Mouse (Mus musculus) stomach, adult 2 months (tissue): ENCODE measurements around the gene Dnhd1. TPM values are rescaled to one million over a fixed set of nuclear protein-coding genes. Genes with fewer than 3 reads are reported as not detected.

Source experiments
- polyA plus RNA-seq: library from polyadenylated mRNA; depleted of rRNA; stranded (reverse); fragments of >200 nt; gene quantifications from 2 replicates; pipeline ENCODE4 v1.2.3, GENCODE M21; 2012; rRNA removed

Dnhd1 gene
- 0.15 and 0.43 TPM in 2 replicates for polyA plus RNA-seq

DNA sequence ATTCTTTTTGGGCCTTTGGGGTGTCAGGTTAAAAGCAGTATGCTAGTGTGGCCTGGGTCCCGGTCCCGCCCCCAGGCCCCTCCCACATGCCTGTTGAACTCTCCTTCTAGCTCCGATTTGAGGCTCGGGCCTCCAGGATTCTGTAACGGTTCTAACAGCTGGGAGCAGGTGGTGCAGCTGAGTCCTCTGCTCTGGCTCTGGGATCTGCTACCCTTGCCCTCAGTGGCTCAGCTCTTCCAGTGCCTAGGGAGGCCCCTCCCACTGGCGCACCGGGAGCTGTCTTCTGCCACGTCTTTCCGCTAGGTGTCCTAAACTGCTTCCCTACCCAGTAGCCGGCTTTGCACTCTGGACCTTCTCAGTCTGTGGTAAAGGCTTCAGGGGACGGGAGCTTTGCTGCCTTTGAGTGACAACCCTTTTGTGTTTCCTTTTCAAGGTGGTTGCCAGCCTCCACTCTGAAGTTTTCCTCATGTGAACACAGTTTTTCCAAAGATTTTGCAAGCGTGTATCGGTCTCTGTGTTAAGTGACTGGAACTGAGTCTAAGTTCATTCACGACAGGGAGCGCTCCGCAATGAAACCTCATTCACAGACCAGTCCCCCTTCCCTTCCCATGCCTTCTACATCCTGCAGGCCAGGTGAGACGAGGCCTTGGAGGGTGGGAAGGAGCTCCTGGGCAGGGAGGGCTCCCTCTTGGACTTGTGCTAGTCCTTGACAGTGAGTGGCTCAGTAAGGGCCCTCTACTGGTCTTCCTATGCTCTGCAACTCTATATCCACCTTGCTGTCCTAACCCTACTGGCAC lies at the start of gene Dnhd1:
Gene Dnhd1, plus strand, starts transcription at position 189 of the 797 bp plus-strand sequence.

DNA sequence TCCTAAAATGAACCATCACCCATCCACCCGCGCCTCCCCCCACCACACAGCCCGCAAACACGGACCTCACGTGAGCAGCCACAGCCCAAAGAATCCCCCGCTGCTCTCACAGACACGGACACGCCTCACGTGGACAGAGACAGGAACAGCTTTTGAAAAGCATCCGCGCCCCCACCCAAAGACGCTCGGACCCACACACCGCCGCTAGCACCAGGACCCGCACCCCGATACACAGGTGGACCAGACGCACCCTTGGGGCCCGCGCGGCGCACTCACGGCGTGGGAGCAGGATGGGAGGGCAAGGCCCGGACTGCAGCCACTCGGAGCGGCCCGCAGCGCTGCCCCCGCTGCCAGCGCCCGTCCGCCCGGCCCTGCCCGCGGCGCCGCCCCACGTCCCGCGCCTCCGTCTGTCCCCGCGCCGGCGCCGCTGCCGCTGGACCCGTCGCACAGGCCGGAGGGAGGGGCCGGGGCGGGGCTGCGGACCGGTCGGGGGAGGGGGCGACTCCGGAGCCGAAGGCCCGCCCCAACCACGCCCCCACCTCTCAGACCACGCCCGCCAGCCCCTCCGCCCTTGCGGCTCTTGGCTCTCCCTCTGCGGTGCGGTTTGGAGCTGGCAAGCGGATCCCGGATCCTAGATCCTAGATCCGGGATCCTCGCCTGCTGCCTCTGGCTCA lies 17.4 kb upstream of the Dnhd1 start, which contains the start of gene Trim3:
Gene Trim3, minus strand, starts transcription at position 445 of the 674 bp plus-strand sequence.

GRCm38 (mm10) chr7:105639756-105640155 lies 10.9 kb upstream of the Dnhd1 start, which contains the start of gene Timm10b:
Gene Timm10b (plus strand): TSS chr7:105640056.

GRCm38 (mm10) chr7:105640233-105640893 lies 10.3 kb upstream of the Dnhd1 start, which contains the start of the genes Arfip2 and Gm45799:
Gene Arfip2 (minus strand): TSS chr7:105640416.
Gene Gm45799 (plus strand): TSS chr7:105640552.

DNA sequence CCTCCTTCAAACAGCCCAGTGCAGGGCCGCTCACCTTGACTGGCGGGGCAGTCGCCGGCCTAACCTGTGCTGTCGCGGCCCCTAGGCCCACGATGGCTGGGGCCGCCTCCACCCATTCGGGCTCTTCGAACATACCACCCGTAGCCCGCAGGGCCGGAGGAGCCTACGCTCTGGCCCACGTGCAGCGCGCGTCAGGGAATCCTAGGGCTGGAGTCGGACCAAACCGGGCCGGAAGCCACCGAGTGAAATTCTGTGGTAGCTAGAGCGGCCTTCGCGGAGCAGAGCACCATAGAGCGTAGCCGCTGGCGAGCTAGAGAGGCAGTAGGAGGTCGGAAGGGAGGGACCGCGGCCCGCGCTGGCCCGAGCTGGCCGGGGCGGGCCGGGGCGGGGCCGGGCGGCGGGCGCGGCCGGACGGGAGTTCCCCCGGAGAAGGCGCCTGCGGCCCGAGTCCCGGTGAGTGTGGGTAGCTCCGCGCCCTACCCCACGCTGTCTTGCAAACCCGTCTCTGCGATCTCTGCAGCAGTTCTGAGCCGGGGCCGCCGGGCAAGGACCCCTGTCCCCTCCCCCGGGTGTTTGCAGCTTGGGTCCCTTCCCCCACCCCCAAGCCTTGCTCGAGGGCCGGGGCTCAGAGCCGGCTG lies 85.8 kb downstream of the Dnhd1 start, which contains the start of gene Ilk:
Gene Ilk, plus strand, starts transcription at position 329 of the 638 bp plus-strand sequence.

DNA sequence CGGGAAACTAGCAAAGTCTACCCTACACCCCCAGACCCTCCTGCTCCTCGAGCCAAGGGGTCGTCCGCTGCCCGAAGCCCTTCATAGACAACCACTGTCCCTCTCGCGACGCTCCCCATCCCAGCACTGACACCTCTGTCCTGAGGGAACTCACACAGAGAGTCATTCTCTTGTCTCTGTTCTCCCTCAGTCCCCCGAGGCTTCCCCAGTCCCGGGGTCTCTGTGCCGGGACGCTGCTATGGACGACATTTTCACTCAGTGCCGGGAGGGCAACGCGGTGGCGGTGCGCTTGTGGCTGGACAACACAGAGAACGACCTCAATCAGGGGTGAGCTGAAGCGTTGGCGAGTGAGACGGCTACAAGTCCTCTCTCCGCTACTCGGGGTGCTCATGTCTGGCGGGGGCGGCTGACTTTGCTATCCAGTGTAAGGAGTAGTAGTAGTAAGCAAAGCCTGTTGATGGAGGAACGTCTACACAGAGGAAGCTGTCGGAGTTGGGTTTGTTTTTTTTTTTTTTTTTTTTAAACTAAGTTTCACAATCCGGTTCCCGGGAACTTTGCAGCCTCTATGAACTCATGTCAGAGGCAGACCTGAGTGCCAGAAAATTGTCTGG lies 86.4 kb downstream of the Dnhd1 start, which contains the start of gene Rrp8:
Gene Rrp8, minus strand, starts transcription at position 475 of the 611 bp plus-strand sequence.

GRCm38 (mm10) chr7:105743926-105744590 lies 93.4 kb downstream of the Dnhd1 start, which contains the start of gene Taf10:
Gene Taf10 (minus strand): TSS chr7:105744361.

DNA sequence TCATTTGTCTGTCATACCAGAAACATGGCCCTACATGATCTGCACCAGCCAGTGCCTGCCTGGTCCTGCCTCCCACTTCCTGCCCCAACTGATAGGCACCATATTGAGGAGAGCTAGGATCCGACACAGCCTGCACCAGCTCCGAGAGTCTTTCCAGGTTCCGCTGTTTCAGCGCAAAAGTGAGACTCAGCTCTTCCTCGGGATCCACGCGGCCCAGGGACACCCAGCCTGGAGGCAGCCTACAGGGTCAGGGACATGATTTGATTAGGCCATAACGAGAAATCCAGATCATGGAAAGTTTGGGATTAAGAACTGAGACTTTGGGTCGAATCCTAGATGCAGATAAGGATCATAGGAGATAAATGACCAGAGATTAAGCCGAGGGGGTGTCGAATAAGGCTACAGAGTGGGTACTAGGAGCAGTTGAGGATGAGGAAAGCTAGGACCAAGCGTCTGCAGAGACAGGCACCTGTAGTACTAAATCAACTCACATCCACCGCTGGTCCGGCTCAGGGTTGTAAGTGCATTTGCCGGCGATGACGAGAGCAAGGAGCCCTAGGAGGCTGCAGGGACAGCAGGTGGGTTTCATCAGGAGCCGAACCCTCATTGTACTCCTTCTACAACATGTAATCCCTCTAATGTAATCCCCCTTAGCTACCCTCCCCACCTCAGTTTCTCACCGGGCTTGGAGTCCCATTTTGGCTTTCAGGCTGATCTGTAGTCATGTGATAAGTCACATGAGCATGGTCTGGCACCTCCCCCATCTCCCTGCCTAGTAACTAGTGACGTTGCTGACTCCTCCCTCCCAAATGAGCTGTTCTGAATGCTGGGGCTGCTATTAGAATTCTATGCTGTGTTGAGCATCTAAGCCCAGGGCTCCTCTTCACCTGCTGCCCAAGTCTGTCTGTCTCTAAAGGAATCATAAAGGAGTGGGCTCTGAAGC lies 101.1 kb downstream of the Dnhd1 start, which contains the start of gene Tpp1:
Gene Tpp1, minus strand, starts transcription at position 745 of the 943 bp plus-strand sequence.

Other genes with a start within 250 kb of the Dnhd1 start
- 0.05 and 0.08 TPM in 2 replicates for gene Cnga4, start 246.3 kb upstream of the Dnhd1 start, polyA plus RNA-seq
- gene Cckbr, start 225.1 kb upstream of the Dnhd1 start, polyA plus RNA-seq, result 3.0 and 3.6 TPM in 2 replicates
- 51.6 and 102 TPM in 2 replicates for gene Cavin3, start 168.5 kb upstream of the Dnhd1 start, polyA plus RNA-seq
- 45.5 and 63.9 TPM in 2 replicates for gene Smpd1, start 96.5 kb upstream of the Dnhd1 start, polyA plus RNA-seq
- 35.3 and 39.9 TPM in 2 replicates for gene Apbb1, start 69.2 kb upstream of the Dnhd1 start, polyA plus RNA-seq
- 0.58 and 1.5 TPM in 2 replicates for gene Hpx, start 50.7 kb upstream of the Dnhd1 start, polyA plus RNA-seq
- 17.6 and 30.9 TPM in 2 replicates for gene Trim3, start 17.3 kb upstream of the Dnhd1 start, polyA plus RNA-seq
- gene Timm10b, start 10.8 kb upstream of the Dnhd1 start, polyA plus RNA-seq, result 64.7 and 105 TPM in 2 replicates
- 39.1 and 41.6 TPM in 2 replicates for gene Arfip2, start 10.4 kb upstream of the Dnhd1 start, polyA plus RNA-seq
- 277 and 457 TPM in 2 replicates for gene Gm45799, start 10.3 kb upstream of the Dnhd1 start, polyA plus RNA-seq
- 58.7 and 59.1 TPM in 2 replicates for gene Ilk, start 85.8 kb downstream of the Dnhd1 start, polyA plus RNA-seq
- gene Rrp8, start 86.6 kb downstream of the Dnhd1 start, polyA plus RNA-seq, result 2.7 and 2.9 TPM in 2 replicates
- gene Taf10, start 93.5 kb downstream of the Dnhd1 start, polyA plus RNA-seq, result 248 and 466 TPM in 2 replicates
- gene Tpp1, start 101.4 kb downstream of the Dnhd1 start, polyA plus RNA-seq, result 51.2 and 91.5 TPM in 2 replicates
- gene Dchs1, start 136.8 kb downstream of the Dnhd1 start, polyA plus RNA-seq, result 3.3 and 3.4 TPM in 2 replicates
- 111 and 124 TPM in 2 replicates for gene Mrpl17, start 160.3 kb downstream of the Dnhd1 start, polyA plus RNA-seq